Mouse (Mus musculus) neutrophil, adult 83 days (primary cell): Measurements from ENCODE around the gene Ets2. TPM values are rescaled to one million over a fixed set of nuclear protein-coding genes. Genes with fewer than 3 reads are reported as not detected.

ENCODE experiments used
- total RNA-seq, 2 experiments: library from RNA; stranded (reverse); gene quantifications; one replicate each; pipeline ENCODE4 v1.2.4; 2023

The Ets2 gene
- 100 to 1,000 TPM; 186 to 202 TPM for total RNA-seq

DNA sequence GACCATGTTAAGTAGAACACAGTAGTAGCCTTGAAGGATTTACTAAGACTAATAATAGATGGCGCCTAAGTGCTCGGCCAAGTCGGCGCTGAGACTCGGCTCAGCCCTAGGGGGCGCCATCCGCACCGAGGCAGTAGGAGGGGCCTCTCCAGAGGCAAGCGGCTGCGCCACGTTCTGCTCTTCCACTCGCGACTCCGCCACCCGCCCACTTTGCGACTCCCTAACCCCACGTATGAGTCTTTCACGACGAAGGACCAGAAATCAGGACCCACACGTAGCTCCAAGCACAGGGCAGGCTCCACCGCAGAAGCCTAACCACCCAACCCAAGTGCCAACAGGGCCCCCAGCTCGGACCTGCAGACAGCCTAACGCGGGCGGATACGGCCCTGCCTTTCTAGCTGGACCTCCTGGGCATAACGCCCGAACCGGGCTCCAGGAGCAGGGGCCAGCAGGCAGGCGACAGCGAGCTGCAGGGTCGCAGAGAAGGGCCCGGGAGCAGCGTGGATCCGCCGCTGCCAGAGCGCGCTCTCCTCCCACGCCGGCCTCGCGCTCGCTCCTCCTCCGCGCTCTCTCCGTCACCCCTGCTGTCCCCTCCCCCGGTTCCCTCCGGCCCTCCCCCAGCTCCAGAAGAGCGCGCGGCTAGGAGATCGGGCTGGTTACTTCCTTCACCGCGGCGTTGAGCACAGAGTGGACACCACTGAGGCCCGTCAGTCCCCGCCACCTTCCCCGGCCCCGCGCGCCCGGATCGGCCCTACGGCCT is at the start of gene Ets2:
TSS of gene Ets2 (plus strand) at position 274 of the 760 bp plus-strand sequence.

Other genes starting within 250 kb of the Ets2 start
- gene Erg, start 115.5 kb upstream of the Ets2 start, total RNA-seq: 10 to 100 TPM; 42.2 to 42.6 TPM